Mouse (Mus musculus) urinary bladder, postnatal 14 days (tissue): ENCODE measurements around the gene Btbd35f10.
"Not testable (repeated sequence)": the region's sequence is repeated elsewhere in the genome, so short reads cannot be mapped to it uniquely, and the experiment has no call there.

ENCODE experiments used
- DNase-seq: peaks from one replicate; pipeline ENCODE4 v3.0.0; 2021; ENCODE audit warnings: low spot score

The Btbd35f10 gene

GRCm38 (mm10) chrX:3752785-3753184, at the start of gene Btbd35f10:
Gene Btbd35f10, minus strand, starts transcription at chrX:3752885.
- DNase-seq = not testable (repeated sequence)
